Mouse (Mus musculus): ENCODE data around the gene AI597479. TPM values are rescaled to one million over a fixed set of nuclear protein-coding genes. Genes with fewer than 3 reads are reported as not detected.
A peak's percentile ranks its signal among the peaks of the same experiment; 100 is the strongest.
"Not testable (repeated sequence)": the region's sequence is repeated elsewhere in the genome, so short reads cannot be mapped to it uniquely, and the experiment has no call there.

The AI597479 gene
- polyA plus RNA-seq, 1 experiment from 2014 or later, result 5.9 TPM

DNA sequence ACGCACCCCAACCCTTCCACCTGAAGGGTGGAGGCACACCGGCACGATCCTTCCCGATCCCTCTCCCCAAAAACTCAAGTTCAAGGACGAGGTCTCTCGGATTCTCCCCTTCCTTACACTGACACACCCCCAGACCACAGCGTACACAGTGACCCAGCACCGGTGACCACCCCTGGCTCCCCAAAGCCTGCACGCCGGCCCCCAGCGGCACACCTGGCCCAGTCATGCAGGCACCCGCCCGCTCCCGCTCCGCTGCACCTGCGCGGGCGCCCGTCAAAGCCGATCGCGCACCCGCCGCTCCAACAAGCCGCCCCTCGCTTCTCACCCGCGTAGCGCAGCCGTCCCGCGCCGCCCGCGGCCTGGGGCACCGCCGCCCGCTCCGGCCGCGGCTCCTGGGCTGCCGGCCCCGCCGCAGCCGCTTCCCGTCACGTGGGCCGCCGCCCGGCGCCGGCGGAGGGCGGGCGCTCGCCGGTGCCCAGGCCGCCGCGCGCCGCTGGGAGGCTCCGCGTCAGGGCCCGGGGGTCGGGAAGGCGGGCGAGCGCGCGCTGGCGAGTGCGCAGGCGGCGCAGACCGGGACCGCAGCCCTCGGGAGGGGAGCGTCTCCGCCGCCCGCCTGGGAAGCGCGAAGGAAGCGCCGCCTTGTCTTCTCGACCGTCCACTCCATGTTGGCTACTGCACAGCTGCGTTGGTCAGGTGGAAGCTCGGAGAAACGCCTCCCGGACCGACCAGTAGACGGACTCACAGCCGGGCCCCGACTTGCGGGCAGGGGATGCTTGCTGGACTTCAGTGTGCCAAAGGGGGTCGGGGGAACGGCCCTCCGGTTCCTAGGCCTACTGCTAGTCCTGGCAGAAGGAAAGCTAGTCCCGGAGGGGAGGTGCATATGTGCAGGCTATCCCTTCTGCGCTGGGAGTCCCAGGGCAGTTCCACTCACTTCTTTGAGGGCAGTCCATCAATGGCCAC, 6.2 kb upstream of the AI597479 start:
- peaks cover 4% of the 10 kb centered on the region; the same call in 1 of the 2 replicates for H3K36me3 ChIP-seq (ENCODE audit: inconsistent target)
- WGBS (ENCODE audit: missing documents), result under 1% methylated on average over 83 of the region's 102 CpGs
- peaks cover 47% of the 10 kb centered on the region for H3K79me2 ChIP-seq (ENCODE audit: inconsistent target)
- peak overlapping the region; percentile 75 for H3K27ac ChIP-seq
- peak overlapping the region; percentile 83 for H3K4me3 ChIP-seq (ENCODE audit: inconsistent target)

DNA sequence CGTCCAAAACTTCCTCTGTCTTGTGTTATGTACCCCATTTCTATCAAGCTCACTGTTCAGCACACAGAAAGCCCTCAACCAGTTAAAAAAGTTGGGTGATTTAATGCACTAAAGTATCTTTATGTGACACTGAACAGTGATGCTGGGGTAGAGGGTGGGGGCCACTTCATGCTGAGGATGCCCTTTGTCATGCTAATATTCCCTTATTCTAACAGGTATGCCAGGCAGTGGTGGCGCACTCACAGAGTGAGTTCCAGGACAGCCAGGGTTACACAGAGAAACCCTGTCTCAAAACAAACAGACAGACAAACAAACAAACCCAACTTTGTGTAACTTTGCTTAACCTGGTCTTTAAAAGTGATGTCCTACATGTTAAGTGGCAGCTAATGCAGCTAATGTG, 4.3 kb upstream of the AI597479 start:
- WGBS (ENCODE audit: missing documents), result 89% methylated on average over 2 of the region's 2 CpGs
- no peaks in the 10 kb centered on the region for H3K36me3 ChIP-seq (ENCODE audit: inconsistent target)
- no peak overlapping the region for H3K4me3 ChIP-seq (ENCODE audit: inconsistent target)
- peaks cover 33% of the 10 kb centered on the region for H3K79me2 ChIP-seq (ENCODE audit: inconsistent target)
- no peak overlapping the region for H3K27ac ChIP-seq

DNA sequence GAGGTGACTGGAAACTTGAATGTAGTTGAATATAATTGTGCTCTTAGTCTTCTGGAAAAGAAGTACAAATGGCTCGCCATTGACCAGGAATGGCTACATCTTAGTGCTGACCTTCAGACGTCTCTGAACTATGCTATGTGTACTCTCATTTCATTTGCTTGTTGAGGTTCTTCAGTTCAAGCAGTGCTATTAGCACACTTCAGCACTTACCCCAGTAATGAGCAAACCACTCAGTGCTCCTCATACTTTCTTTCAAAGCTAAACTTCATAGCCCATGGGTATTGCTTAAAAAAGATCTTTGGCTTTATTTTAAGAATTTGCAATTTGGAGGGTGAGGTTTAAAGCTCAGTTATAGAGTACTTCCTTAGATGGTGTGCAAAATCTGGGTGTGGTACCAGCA, 10.2 kb downstream of the AI597479 start:
- Histone ChIP-seq H3K79me2 (ENCODE audit: inconsistent target) (peaks cover 15% of the 10 kb centered on the region; the same call in 1 of the 2 replicates), H3K27ac (no peak overlapping the region), H3K4me3 (ENCODE audit: inconsistent target) (no peak overlapping the region), H3K36me3 (ENCODE audit: inconsistent target) (peaks cover 25% of the 10 kb centered on the region; the same call in 1 of the 2 replicates)
- 88% methylated on average over 2 of the region's 2 CpGs for WGBS (ENCODE audit: missing documents)

DNA sequence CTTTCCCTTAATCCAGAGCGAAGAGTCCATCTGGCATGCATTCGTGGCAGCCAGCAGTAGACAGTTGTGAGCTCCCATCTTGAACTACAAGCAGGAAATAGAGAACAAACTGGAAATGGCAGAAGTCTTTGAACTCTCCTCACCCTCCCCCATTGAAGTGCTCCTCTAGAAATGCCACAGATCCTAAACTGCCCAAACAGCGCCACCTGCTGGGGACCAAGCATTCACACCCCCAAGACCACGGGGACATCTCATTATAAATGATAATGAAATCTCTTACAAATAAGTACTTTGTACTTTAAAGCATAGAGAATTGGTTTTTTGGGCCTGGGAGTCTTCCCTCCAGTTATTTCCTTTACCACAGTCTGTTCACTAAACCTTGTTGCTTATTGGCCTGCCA, 12.0 kb downstream of the AI597479 start:
- Histone ChIP-seq H3K27ac (no peak overlapping the region), H3K79me2 (ENCODE audit: inconsistent target) (no peaks in the 10 kb centered on the region; the same call in 1 of the 2 replicates), H3K36me3 (ENCODE audit: inconsistent target) (peaks cover 25% of the 10 kb centered on the region; the same call in 1 of the 2 replicates), H3K4me3 (ENCODE audit: inconsistent target) (no peak overlapping the region)
- WGBS (ENCODE audit: missing documents), result 53% methylated on average over 4 of the region's 4 CpGs

DNA sequence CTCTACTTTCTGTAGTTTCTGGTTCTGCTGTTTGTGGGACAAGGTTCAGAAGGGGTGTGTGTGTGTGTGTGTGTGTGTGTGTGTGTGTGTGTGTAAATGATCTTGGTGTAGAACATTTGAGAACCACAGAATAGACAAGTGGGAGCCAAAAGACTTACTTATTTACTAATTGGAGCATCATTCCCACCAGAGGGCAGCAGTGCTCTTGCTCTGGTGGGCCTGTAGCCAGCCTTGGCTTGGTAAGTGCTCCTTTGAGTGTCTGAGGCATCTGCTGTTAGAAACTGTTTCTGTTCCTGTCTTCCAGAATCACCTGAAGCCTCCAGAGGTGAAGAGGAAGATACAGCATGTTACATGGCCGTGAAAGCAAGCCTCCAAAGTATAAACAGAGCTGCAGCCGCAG, 14.4 kb downstream of the AI597479 start:
- 84% methylated on average over 2 of the region's 2 CpGs for WGBS (ENCODE audit: missing documents)
- Histone ChIP-seq H3K4me3 (ENCODE audit: inconsistent target) (no peak overlapping the region), H3K27ac (no peak overlapping the region), H3K79me2 (ENCODE audit: inconsistent target) (no peaks in the 10 kb centered on the region), H3K36me3 (ENCODE audit: inconsistent target) (peaks cover 29% of the 10 kb centered on the region; the same call in 1 of the 2 replicates)

DNA sequence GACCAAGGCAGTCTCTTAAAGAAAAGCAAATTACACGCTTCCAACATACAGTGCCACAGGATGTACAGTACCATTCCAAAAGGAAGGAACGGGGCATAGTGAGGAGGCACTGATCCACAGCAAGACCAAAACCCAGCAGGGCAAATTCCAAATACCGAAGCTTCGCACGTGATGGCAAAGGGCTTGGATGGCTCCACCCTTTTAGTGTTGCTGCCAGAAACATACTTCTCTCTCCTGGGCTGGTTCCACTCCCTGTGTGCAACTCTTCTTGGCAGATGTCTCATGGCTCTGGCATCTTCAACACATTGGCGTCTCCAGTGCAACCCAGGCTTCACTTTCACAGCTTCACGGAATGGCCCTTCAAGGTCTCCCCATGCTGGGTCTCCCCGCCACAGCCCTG, 18.9 kb downstream of the AI597479 start:
- H3K36me3 ChIP-seq (ENCODE audit: inconsistent target), result 0 out of 2 replicates have a peak, but pooled peaks cover 18% of the 10 kb centered on the region

DNA sequence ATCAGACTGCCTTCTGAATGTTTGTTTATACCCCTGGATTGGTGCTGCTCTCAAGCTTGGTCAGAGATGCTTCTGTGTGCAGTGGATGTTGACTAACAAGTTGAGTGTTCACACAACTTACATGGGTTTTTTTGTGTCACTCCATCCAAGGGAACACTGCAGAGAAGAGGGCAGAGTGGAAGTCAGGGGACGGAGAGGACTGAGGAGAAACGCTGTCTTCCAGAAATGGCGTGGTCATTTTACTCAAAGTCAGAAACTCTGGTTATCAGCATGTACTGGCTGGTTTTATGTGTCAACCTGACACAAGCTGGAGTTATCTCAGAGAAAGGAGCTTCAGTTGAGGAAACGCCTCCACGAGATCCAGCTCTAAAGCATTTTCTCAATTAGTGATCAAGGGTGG, 22.4 kb downstream of the AI597479 start:
- WGBS (ENCODE audit: missing documents), result 94% methylated on average over 5 of the region's 5 CpGs
- no peak overlapping the region for H3K4me3 ChIP-seq (ENCODE audit: inconsistent target)
- H3K27ac ChIP-seq, result no peak overlapping the region
- 0 out of 2 replicates have a peak, but pooled peaks cover 16% of the 10 kb centered on the region for H3K36me3 ChIP-seq (ENCODE audit: inconsistent target)
- H3K79me2 ChIP-seq (ENCODE audit: inconsistent target), result no peaks in the 10 kb centered on the region

More for the DNA sequence above, 18.9 kb downstream of the AI597479 start:
- H3K27ac ChIP-seq, result no peak overlapping the region
- no peak overlapping the region for H3K4me3 ChIP-seq (ENCODE audit: inconsistent target)
- H3K79me2 ChIP-seq (ENCODE audit: inconsistent target), result no peaks in the 10 kb centered on the region
- WGBS (ENCODE audit: missing documents), result 92% methylated on average over 8 of the region's 8 CpGs

DNA sequence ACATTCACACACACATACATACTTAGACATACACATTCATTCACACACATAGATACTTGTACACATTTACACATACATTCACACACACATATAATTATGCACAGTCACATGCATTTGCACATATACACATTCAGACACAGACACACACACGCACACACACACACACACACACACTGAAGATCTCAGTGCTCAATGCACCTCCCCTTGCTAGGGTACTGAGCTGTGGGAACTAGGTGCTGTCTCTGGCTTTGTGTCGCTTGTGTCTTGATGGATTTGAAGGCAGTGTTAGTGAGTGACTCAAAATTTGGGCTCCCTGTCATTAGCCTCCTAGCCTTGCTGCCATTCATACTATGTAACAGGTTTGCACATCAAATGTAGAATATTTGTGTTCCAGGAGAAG, 24.1 kb downstream of the AI597479 start:
- Histone ChIP-seq H3K27ac (no peak overlapping the region), H3K36me3 (ENCODE audit: inconsistent target) (0 out of 2 replicates have a peak, but pooled peaks cover 3% of the 10 kb centered on the region), H3K4me3 (ENCODE audit: inconsistent target) (no peak overlapping the region), H3K79me2 (ENCODE audit: inconsistent target) (no peaks in the 10 kb centered on the region)
- WGBS (ENCODE audit: missing documents), result 95% methylated on average over 2 of the region's 2 CpGs

DNA sequence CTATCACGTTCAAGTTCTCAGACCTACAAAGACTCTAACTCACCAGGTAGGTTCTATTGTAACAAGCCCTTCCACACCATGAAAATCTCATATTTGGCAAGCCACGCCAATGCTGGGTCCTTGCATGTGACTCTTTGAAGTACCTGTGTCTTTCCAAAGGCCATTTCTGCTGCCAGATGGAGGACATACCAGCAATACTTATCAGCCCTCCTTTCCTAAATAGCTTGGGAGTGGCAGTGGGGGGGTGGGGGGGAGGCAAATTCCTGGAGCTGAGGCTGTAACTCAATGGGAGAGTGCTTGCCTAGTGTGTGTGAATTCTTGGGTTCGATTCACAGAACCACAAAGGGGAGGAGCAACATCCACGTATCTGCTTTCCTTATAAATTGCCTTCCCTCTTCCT, 26.2 kb downstream of the AI597479 start:
- H3K79me2 ChIP-seq (ENCODE audit: inconsistent target), result no peaks in the 10 kb centered on the region
- no peaks in the 10 kb centered on the region for H3K36me3 ChIP-seq (ENCODE audit: inconsistent target)
- no peak overlapping the region for H3K4me3 ChIP-seq (ENCODE audit: inconsistent target)
- H3K27ac ChIP-seq, result no peak overlapping the region
- WGBS (ENCODE audit: missing documents), result 91% methylated on average over 4 of the region's 4 CpGs

DNA sequence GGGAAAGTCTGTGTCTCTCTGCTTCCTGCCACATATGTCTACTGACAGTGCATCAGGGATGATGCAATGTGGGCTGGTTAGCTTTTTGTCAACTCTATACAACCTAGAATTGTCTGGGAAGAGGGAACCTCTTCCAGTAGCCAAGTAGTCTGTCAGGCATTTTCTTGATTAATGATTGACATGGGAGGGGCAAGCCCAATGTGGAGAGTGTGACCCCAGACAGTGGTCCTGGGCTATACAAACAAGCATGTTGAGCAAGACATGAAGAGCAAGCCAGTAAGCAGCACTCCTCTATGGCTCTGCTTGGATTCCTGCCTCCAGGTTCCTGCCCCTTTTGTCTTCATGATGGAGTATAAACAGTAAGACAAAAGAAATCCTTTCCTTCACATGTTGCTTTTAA, 28.7 kb downstream of the AI597479 start:
- Histone ChIP-seq H3K27ac (no peak overlapping the region), H3K4me3 (ENCODE audit: inconsistent target) (no peak overlapping the region), H3K36me3 (ENCODE audit: inconsistent target) (no peaks in the 10 kb centered on the region), H3K79me2 (ENCODE audit: inconsistent target) (no peaks in the 10 kb centered on the region)

DNA sequence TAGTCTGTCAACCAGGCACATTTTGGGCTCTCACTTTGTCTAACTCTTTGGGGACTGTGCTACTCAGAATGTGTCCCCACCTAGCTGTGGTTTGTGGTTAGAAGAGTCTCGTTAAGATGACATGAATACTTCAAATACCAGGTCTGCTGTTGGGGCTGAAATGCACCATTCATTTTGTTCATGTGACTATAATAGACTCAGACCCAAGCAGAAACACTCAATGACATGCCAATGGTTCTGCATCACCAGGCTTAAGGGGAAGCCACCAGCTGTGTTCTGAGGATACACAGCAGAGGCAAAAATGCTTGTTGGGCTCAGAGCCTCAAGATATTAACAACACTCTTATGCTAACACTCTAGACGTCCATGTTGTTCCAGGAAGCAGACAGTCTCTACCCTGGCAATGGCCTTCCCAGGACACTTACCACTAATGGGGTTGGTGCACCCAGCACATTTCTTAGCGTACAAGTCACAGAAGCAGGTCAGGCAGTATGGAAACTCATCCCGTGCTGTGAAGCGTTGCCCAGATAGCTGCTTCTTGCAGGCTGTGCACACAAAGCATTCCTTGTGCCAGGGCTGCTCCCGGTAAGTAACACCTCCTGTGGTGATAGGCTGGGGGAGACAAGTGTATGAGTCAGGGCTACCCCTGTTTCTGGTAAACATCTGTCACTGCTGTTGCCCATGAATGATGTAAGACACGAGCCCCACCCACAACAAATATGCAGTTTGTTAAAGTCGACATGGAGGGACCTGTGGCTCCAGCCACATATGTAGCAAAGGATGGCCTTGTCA, 29.5 kb downstream of the AI597479 start:
- WGBS (ENCODE audit: missing documents), result 78% methylated on average over 7 of the region's 8 CpGs

DNA sequence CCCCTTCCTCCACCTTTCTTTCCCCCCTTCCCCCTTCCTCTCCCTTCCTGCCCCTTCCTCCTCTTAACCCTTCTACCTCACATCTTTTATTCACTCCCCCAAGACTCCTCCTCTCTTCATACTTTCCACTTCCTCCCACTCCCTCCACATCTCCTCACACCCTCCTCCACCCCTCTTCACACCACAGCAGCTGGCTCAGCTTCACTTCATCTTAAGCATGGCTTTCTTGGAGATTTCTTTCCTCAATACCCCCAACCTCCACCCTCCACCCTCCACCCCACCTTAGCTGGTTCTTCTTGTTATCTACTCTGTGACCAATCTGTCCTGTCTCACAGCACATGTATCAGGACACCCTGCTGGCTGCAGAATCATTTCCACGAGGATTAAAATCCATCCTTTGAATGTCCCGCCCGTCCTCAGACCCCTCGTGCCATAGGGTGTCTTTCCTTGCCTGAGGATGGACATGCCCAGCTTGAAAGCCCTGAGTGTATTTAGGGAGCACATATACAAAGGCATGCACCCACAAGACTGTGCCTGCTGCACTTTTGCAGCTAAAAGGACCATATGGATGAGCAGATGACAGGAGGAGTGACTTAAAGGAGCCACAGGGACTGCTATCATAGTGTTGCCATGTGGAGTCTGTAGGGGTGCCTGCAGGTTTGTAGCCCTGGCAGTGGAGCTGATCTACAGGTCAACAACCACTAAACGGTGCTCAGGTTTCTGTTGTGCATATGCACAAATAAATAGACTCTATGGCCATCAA, 31.9 kb downstream of the AI597479 start:
- no peaks in the 10 kb centered on the region for H3K79me2 ChIP-seq (ENCODE audit: inconsistent target)
- H3K27ac ChIP-seq, result no peak overlapping the region
- WGBS (ENCODE audit: missing documents), result 81% methylated on average over 5 of the region's 5 CpGs

More for the DNA sequence above, 29.5 kb downstream of the AI597479 start:
- Histone ChIP-seq H3K36me3 (ENCODE audit: inconsistent target) (no peaks in the 10 kb centered on the region), H3K4me3 (ENCODE audit: inconsistent target) (no peak overlapping the region), H3K27ac (no peak overlapping the region), H3K79me2 (ENCODE audit: inconsistent target) (no peaks in the 10 kb centered on the region)

DNA sequence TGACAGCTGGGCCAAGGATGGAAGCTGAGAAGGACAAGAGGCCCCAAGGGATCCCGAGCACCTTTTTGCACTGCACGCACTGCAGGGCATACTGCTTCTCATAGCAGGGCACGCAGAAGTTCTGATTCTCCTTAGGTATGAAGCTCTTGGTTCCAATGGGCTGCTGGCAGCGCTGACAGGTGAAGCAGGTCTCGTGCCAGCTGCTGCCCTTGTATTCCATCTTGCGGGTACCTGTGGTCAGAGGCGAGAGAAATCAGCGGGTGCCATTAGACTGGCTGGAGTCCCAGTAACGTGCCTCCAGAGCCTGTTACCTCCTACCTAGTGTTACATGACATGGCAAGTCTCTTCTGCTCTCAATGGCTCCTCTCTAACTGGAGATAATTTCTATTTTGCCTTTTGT, 33.1 kb downstream of the AI597479 start:
- no peak overlapping the region for H3K4me3 ChIP-seq (ENCODE audit: inconsistent target)

More for the DNA sequence above, 31.9 kb downstream of the AI597479 start:
- Histone ChIP-seq H3K36me3 (ENCODE audit: inconsistent target) (no peaks in the 10 kb centered on the region), H3K4me3 (ENCODE audit: inconsistent target) (no peak overlapping the region)

DNA sequence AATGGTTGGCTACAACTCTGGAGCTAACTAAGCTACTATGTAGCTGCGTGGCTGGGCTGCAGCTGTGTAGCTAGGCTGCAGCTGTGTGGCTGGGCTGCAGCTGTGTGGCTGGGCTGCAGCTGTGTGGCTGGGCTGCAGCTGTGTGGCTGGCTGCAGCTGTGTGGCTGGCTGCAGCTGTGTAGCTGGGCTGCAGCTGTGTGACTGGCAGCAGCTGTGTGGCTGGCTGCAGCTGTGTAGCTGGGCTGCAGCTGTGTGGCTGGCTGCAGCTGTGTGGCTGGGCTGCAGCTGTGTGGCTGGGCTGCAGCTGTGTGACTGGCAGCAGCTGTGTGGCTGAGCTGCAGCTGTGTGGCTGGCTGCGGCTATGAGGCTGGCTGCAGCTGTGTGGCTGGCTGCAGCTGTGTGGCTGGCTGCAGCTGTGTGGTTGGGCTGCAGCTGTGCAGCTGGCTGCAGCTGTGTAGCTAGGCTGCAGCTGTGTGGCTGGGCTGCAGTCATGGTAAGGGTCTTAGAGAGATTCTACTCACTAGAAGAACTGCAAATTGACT, 38.0 kb downstream of the AI597479 start:
- not testable (repeated sequence) for H3K79me2 ChIP-seq (ENCODE audit: inconsistent target); H3K27ac ChIP-seq; H3K4me3 ChIP-seq (ENCODE audit: inconsistent target); H3K36me3 ChIP-seq (ENCODE audit: inconsistent target)
- WGBS (ENCODE audit: missing documents), result 100% methylated on average over 2 of the region's 2 CpGs

More for the DNA sequence above, 33.1 kb downstream of the AI597479 start:
- Histone ChIP-seq H3K79me2 (ENCODE audit: inconsistent target) (no peaks in the 10 kb centered on the region), H3K36me3 (ENCODE audit: inconsistent target) (no peaks in the 10 kb centered on the region), H3K27ac (no peak overlapping the region)
- 96% methylated on average over 8 of the region's 9 CpGs for WGBS (ENCODE audit: missing documents)

Data from macrophage (primary cell).